Mouse (Mus musculus) cerebral cortex, adult 2 months (tissue): ENCODE data around the gene Ece1.

Experiments used
- WGBS: fragments of 180-500 bp; shearing (Covaris S2); methylation state at CpG from one replicate; pipeline ENCODE4 v1.1.7; 2018; 5-methylcytosine and 5-hydroxymethylcytosine counted together

Ece1 gene

GRCm38 (mm10) chr4:137881445-137881844, 19.4 kb downstream of the Ece1 start:
- WGBS, result 87% methylated on average over 8 of the region's 8 CpGs

GRCm38 (mm10) chr4:137882663-137883062, 20.6 kb downstream of the Ece1 start:
- 59% methylated on average over 9 of the region's 9 CpGs for WGBS

GRCm38 (mm10) chr4:137883513-137884150, 21.6 kb downstream of the Ece1 start:
- 84% methylated on average over 8 of the region's 8 CpGs for WGBS

- WGBS, result 80% methylated on average over 10 of the region's 10 CpGs
These were observed 25.4 kb downstream of the Ece1 start for GRCm38 (mm10) chr4:137887337-137887992.

GRCm38 (mm10) chr4:137887993-137888388, 26.0 kb downstream of the Ece1 start:
- WGBS, result 74% methylated on average over 8 of the region's 8 CpGs

GRCm38 (mm10) chr4:137890596-137890995, 28.6 kb downstream of the Ece1 start:
- WGBS, result 63% methylated on average over 4 of the region's 4 CpGs

- WGBS, result 23% methylated on average over 4 of the region's 4 CpGs
These were observed 29.6 kb downstream of the Ece1 start for GRCm38 (mm10) chr4:137891553-137892145.

- 30% methylated on average over 11 of the region's 11 CpGs for WGBS
These were observed 30.7 kb downstream of the Ece1 start for GRCm38 (mm10) chr4:137892713-137893242.

- 42% methylated on average over 12 of the region's 12 CpGs for WGBS
These were observed 34.7 kb downstream of the Ece1 start for GRCm38 (mm10) chr4:137896612-137897297.

- WGBS, result 13% methylated on average over 8 of the region's 8 CpGs
These were observed 35.2 kb downstream of the Ece1 start for GRCm38 (mm10) chr4:137897298-137897612.

GRCm38 (mm10) chr4:137898490-137898889, 36.5 kb downstream of the Ece1 start:
- 65% methylated on average over 7 of the region's 7 CpGs for WGBS

GRCm38 (mm10) chr4:137902268-137902667, 40.2 kb downstream of the Ece1 start:
- WGBS, result 85% methylated on average over 13 of the region's 13 CpGs

GRCm38 (mm10) chr4:137902873-137903272, 40.8 kb downstream of the Ece1 start:
- WGBS, result 59% methylated on average over 7 of the region's 7 CpGs

GRCm38 (mm10) chr4:137904956-137905551, 43.0 kb downstream of the Ece1 start:
- 77% methylated on average over 13 of the region's 13 CpGs for WGBS

GRCm38 (mm10) chr4:137907979-137908378, 45.9 kb downstream of the Ece1 start:
- 51% methylated on average over 13 of the region's 13 CpGs for WGBS

GRCm38 (mm10) chr4:137908489-137908888, 46.5 kb downstream of the Ece1 start:
- WGBS, result 95% methylated on average over 7 of the region's 7 CpGs

GRCm38 (mm10) chr4:137908915-137909314, 46.9 kb downstream of the Ece1 start:
- 86% methylated on average over 4 of the region's 4 CpGs for WGBS

GRCm38 (mm10) chr4:137909471-137909870, 47.4 kb downstream of the Ece1 start:
- 65% methylated on average over 4 of the region's 4 CpGs for WGBS

GRCm38 (mm10) chr4:137910382-137911009, 48.5 kb downstream of the Ece1 start:
- WGBS, result 89% methylated on average over 5 of the region's 5 CpGs

- 94% methylated on average over 8 of the region's 8 CpGs for WGBS
These were observed 49.6 kb downstream of the Ece1 start for GRCm38 (mm10) chr4:137911657-137912056.

- 43% methylated on average over 13 of the region's 13 CpGs for WGBS
These were observed 50.8 kb downstream of the Ece1 start for GRCm38 (mm10) chr4:137912768-137913305.
